In the genomic region with DNA sequence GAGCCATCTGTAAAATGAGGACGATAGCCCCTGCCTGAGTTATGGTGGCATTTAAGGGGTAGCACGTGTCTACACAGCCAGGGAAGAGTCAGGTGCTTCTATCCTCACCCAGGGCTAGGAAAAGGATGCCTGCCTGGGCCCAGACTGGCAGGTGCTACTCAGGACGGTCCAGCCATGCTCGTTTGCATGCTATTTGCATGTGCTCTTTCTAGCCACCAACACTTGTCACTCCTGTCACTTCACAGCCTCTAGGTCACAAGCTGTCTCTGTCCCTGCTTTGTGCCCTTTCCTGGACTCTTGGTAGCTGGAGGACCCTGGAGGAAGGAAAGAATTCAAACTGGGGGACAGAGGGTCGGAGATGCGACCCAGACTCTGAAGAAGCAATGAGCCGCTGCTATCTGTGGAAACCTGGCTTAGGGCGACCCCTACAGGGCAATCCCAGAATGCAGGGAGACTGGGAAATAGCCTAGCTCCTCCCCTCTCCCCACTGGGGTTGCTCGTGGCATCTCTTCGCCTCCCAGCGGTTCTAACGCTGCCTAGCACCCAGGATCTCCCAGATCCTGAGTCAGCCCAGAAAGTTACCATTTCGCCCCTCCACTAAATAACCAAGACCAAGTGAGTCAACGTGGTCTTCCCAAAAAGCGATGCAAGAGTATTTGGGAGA, we compare ENCODE assay signal across 9 mouse cellular contexts. TPM values are rescaled to one million over a fixed set of nuclear protein-coding genes. Genes with fewer than 3 reads are reported as not detected.
DNase-seq lines count a peak whose midpoint lies in the region; ATAC-seq and TF ChIP-seq lines count a peak whose summit lies in the region.
"Had no signal": no experiment of that assay in that cellular context is flagged by ENCODE, and none has a peak within 500 bp of the region (broad histone marks: within the 10 kb centered on the region; RNA-seq: fewer than 3 reads in every experiment).

No protein-coding gene starts in this region.

- TF ChIP-seq RAD21 in CH12.LX (IDR thresholded peaks at IDR 0.05; ENCODE audit: low read depth, low read length): peak; percentile 95

- TF ChIP-seq POLR2A in CH12.LX (IDR thresholded peaks at IDR 0.05; ENCODE audit: low read depth, low read length): no peak

- H3K9me3 ChIP-seq in CH12.LX (replicated peaks; ENCODE audit: low read length): no peaks in the 10 kb centered on the region
- H3K9me3 ChIP-seq in heart, postnatal 0 days (replicated peaks; ENCODE audit: control insufficient read depth, low read length): no peaks in the 10 kb centered on the region
- H3K9me3 ChIP-seq in lung, embryonic 14.5 days (ENCODE audit: low read depth, low read length): no peaks in the 10 kb centered on the region
- H3K9me3 ChIP-seq: limb, embryonic 12.5 days had no signal

- peaks cover 5 to 24% of the 10 kb centered on the region in 2 experiments; a peak in 3 of 4 replicates for H3K4me1 ChIP-seq in CH12.LX (ENCODE audit: control insufficient read depth in 1 of 2, insufficient read depth in 2 of 2)
- H3K4me1 ChIP-seq in heart, postnatal 0 days (ENCODE audit: control insufficient read depth, insufficient read depth): peaks cover 15% of the 10 kb centered on the region
- peaks cover 24% of the 10 kb centered on the region for H3K4me1 ChIP-seq in lung, embryonic 14.5 days (ENCODE audit: insufficient read depth)

- H3K36me3 ChIP-seq in CH12.LX (replicated peaks in 1 of 2; ENCODE audit: control insufficient read depth in 1 of 2, insufficient read depth in 1 of 2, low read length in 1 of 2): no peaks in the 10 kb centered on the region
- no peaks in the 10 kb centered on the region for H3K36me3 ChIP-seq in heart, postnatal 0 days (replicated peaks; ENCODE audit: control insufficient read depth, insufficient read depth, low read length)
- H3K36me3 ChIP-seq in lung, embryonic 14.5 days (ENCODE audit: insufficient read depth): no peaks in the 10 kb centered on the region
- H3K36me3 ChIP-seq: limb, embryonic 12.5 days had no signal

- H3K4me2 ChIP-seq in CH12.LX (ENCODE audit: insufficient read depth, low read depth, poor library complexity, severe bottlenecking): peak overlapping the region; percentile 70
- H3K4me2 ChIP-seq in heart, postnatal 0 days (ENCODE audit: low read depth, low read length): no peak overlapping the region
- no peak overlapping the region for H3K4me2 ChIP-seq in lung, embryonic 14.5 days
- H3K4me2 ChIP-seq: limb, embryonic 12.5 days had no signal

- H3K79me2 ChIP-seq in CH12.LX (replicated peaks; ENCODE audit: control insufficient read depth, extremely low read depth, insufficient read depth, poor library complexity, severe bottlenecking): no peaks in the 10 kb centered on the region

- peak; percentile 99 for TF ChIP-seq CTCF in CH12.LX (conservative IDR thresholded peaks at IDR 0.05 in 1 of 2, IDR thresholded peaks at IDR 0.05 in 1 of 2; ENCODE audit: low read depth in 2 of 2, low read length in 2 of 2)
- peak; percentile 97 for TF ChIP-seq CTCF in heart, postnatal 0 days (IDR thresholded peaks at IDR 0.05; ENCODE audit: low read depth)
- peak; percentile 98 for TF ChIP-seq CTCF in lung, embryonic 14.5 days (IDR thresholded peaks at IDR 0.05; ENCODE audit: low read depth)

- no peak overlapping the region for H3K4me3 ChIP-seq in CH12.LX (replicated peaks in 1 of 3; ENCODE audit: low read depth in 2 of 3, low read length in 2 of 3, poor library complexity in 1 of 3)
- H3K4me3 ChIP-seq in heart, postnatal 0 days (ENCODE audit: low read depth, low read length): no peak overlapping the region
- H3K4me3 ChIP-seq in lung, embryonic 14.5 days (ENCODE audit: low read depth, low read length): no peak overlapping the region
- H3K4me3 ChIP-seq: limb, embryonic 12.5 days had no signal

- ATAC-seq in erythroid progenitor cell, adult 5-6 weeks (replicated peaks; ENCODE audit: low FRiP score, poor library complexity, severe bottlenecking): peak; percentile 63
- ATAC-seq in heart, postnatal 0 days (ENCODE audit: insufficient read depth, low read depth): peak; percentile 45
- ATAC-seq in lung, embryonic 14.5 days (ENCODE audit: insufficient read depth): peak; percentile 15; the same call in 1 of the 2 replicates
- peak; percentile 64 for ATAC-seq in neutrophil, adult 5-6 weeks (ENCODE audit: extremely low read depth, insufficient number of reproducible peaks, low FRiP score, poor library complexity, severe bottlenecking)

- no peak overlapping the region for H3K27ac ChIP-seq in CH12.LX (ENCODE audit: insufficient read depth, low read depth)
- H3K27ac ChIP-seq in heart, postnatal 0 days (ENCODE audit: low read depth): no peak overlapping the region
- H3K27ac ChIP-seq in lung, embryonic 14.5 days (ENCODE audit: low read depth): no peak overlapping the region
- H3K27ac ChIP-seq: limb, embryonic 12.5 days had no signal

- 11% methylated on average over 15 of the region's 15 CpGs for WGBS in heart, postnatal 0 days
- 10% methylated on average over 15 of the region's 15 CpGs for WGBS in lung, embryonic 14.5 days

- dilution Hi-C loops in CH12.LX (cut with MboI; ENCODE audit: extremely low pct_ligation_motif_present, extremely low pct_unique_long_range_greater_than_20kb, low sequenced_read_pairs): no loop called here

- 0 out of 2 replicates have a peak, but pooled peaks have one; percentile 24 for TF ChIP-seq EP300 in CH12.LX (IDR thresholded peaks at IDR 0.05; ENCODE audit: low read length)
- no peak for TF ChIP-seq EP300 in heart, postnatal 0 days (IDR thresholded peaks at IDR 0.05; ENCODE audit: low read depth)

- peak; percentile 95 for DNase-seq in CH12.LX (ENCODE audit: extremely low read depth)
- DNase-seq in brain, adult 2 months (ENCODE audit: low read depth, low spot score): peak; percentile 91
- DNase-seq in heart, postnatal 0 days (ENCODE audit: low spot score): peak; percentile 91
- DNase-seq in kidney, postnatal 4 days: peak; percentile 97 to 99
- DNase-seq in lung, embryonic 14.5 days: peak; percentile 98
- DNase-seq in testis, postnatal 10 days (ENCODE audit: low spot score): peak; percentile 98

- in situ Hi-C loops in CH12.LX (cut with MboI; ENCODE audit: low pct_ligation_motif_present, low pct_unique_long_range_greater_than_20kb, low sequenced_read_pairs): loop anchor here (10.0 kb wide), 2 partner anchors 129 to 449 kb away; no protein-coding TSS in a partner anchor

- no peak overlapping the region for H3K9ac ChIP-seq in CH12.LX (ENCODE audit: insufficient read depth, low read depth)
- H3K9ac ChIP-seq in heart, postnatal 0 days (replicated peaks; ENCODE audit: low read depth, low read length): no peak overlapping the region
- H3K9ac ChIP-seq in lung, embryonic 14.5 days: no peak overlapping the region
- H3K9ac ChIP-seq: limb, embryonic 12.5 days had no signal

- H3K27me3 ChIP-seq in CH12.LX (replicated peaks): peaks cover 90% of the 10 kb centered on the region
- H3K27me3 ChIP-seq in heart, postnatal 0 days (ENCODE audit: control insufficient read depth, insufficient read depth, low read length): peaks cover 7% of the 10 kb centered on the region; the same call in 1 of the 2 replicates
- H3K27me3 ChIP-seq in lung, embryonic 14.5 days (ENCODE audit: insufficient read depth, low read length): no peaks in the 10 kb centered on the region

RNA-seq across cellular contexts. Expression of a gene that starts 19.5 kb away (rescaled TPM):
- total RNA-seq in CH12.LX (2012; rRNA removed): not detected in 2 replicates
- not detected in 2 replicates for total RNA-seq in CH12.LX (2014; rRNA removed)
- polyA plus RNA-seq in CH12.LX (2012; ENCODE audit: insufficient read length, low read depth): not detected in 2 replicates
- total RNA-seq in erythroid progenitor cell, adult 5-6 weeks (2015; ENCODE audit: low replicate concordance): not detected in 2 replicates
- total RNA-seq in erythroid progenitor cell, adult 5-6 weeks (2017; ENCODE audit: low replicate concordance): not detected in 2 replicates
- total RNA-seq in heart, postnatal 0 days (2014; rRNA removed; ENCODE audit: low replicate concordance): not detected in 2 replicates
- polyA plus RNA-seq in heart, postnatal 0 days (2015; fragmentation: Nextera tagmentation; extraction: Ambion mirVana): not detected in 2 replicates
- 0.05 TPM in 2 replicates for polyA plus RNA-seq in lung, embryonic 14.5 days (2014; fragmentation: Nextera tagmentation; extraction: Ambion mirVana)
- not detected in 2 replicates for total RNA-seq in neutrophil, adult 5-6 weeks (2017)
- polyA plus RNA-seq: limb, embryonic 12.5 days had no signal

RNA-seq across cellular contexts. Expression of a gene that starts 30.7 kb away (rescaled TPM):
- not detected in 2 replicates for total RNA-seq in CH12.LX (2012; rRNA removed)
- total RNA-seq in CH12.LX (2014; rRNA removed): not detected in 2 replicates
- not detected in 2 replicates for polyA plus RNA-seq in CH12.LX (2012; ENCODE audit: insufficient read length, low read depth)
- not detected in 2 replicates for total RNA-seq in erythroid progenitor cell, adult 5-6 weeks (2015; ENCODE audit: low replicate concordance)
- not detected in 2 replicates for total RNA-seq in erythroid progenitor cell, adult 5-6 weeks (2017; ENCODE audit: low replicate concordance)
- total RNA-seq in heart, postnatal 0 days (2014; rRNA removed; ENCODE audit: low replicate concordance): 19.0 and 110 TPM in 2 replicates
- 7.2 and 10.0 TPM in 2 replicates for polyA plus RNA-seq in heart, postnatal 0 days (2015; fragmentation: Nextera tagmentation; extraction: Ambion mirVana)
- 183 and 192 TPM in 2 replicates for polyA plus RNA-seq in lung, embryonic 14.5 days (2014; fragmentation: Nextera tagmentation; extraction: Ambion mirVana)
- total RNA-seq in neutrophil, adult 5-6 weeks (2017): not detected in 2 replicates

RNA-seq across cellular contexts. Expression of a gene that starts 33.4 kb away (rescaled TPM):
- not detected in 2 replicates for total RNA-seq in CH12.LX (2012; rRNA removed)
- not detected in 2 replicates for total RNA-seq in CH12.LX (2014; rRNA removed)
- not detected in 2 replicates for polyA plus RNA-seq in CH12.LX (2012; ENCODE audit: insufficient read length, low read depth)
- not detected in 2 replicates for total RNA-seq in erythroid progenitor cell, adult 5-6 weeks (2015; ENCODE audit: low replicate concordance)
- not detected in 2 replicates for total RNA-seq in erythroid progenitor cell, adult 5-6 weeks (2017; ENCODE audit: low replicate concordance)
- not detected in 2 replicates for total RNA-seq in heart, postnatal 0 days (2014; rRNA removed; ENCODE audit: low replicate concordance)
- 0.31 and 0.44 TPM in 2 replicates for polyA plus RNA-seq in heart, postnatal 0 days (2015; fragmentation: Nextera tagmentation; extraction: Ambion mirVana)
- 0.20 and 0.22 TPM in 2 replicates for polyA plus RNA-seq in lung, embryonic 14.5 days (2014; fragmentation: Nextera tagmentation; extraction: Ambion mirVana)
- not detected in 2 replicates for total RNA-seq in neutrophil, adult 5-6 weeks (2017)
- polyA plus RNA-seq: limb, embryonic 12.5 days had no signal

RNA-seq across cellular contexts. Expression of a gene that starts 49.0 kb away (rescaled TPM):
- not detected in 2 replicates for total RNA-seq in CH12.LX (2012; rRNA removed)
- not detected in 2 replicates for total RNA-seq in CH12.LX (2014; rRNA removed)
- not detected in 2 replicates for polyA plus RNA-seq in CH12.LX (2012; ENCODE audit: insufficient read length, low read depth)
- not detected in 2 replicates for total RNA-seq in erythroid progenitor cell, adult 5-6 weeks (2015; ENCODE audit: low replicate concordance)
- total RNA-seq in erythroid progenitor cell, adult 5-6 weeks (2017; ENCODE audit: low replicate concordance): not detected in 2 replicates
- 5.4 TPM in 1 of 2 replicates, not detected in the other for total RNA-seq in heart, postnatal 0 days (2014; rRNA removed; ENCODE audit: low replicate concordance)
- polyA plus RNA-seq in heart, postnatal 0 days (2015; fragmentation: Nextera tagmentation; extraction: Ambion mirVana): 0.12 TPM in 1 of 2 replicates, not detected in the other
- 0.97 and 1.3 TPM in 2 replicates for polyA plus RNA-seq in lung, embryonic 14.5 days (2014; fragmentation: Nextera tagmentation; extraction: Ambion mirVana)
- total RNA-seq in neutrophil, adult 5-6 weeks (2017): 0.86 and 2.8 TPM in 2 replicates
- polyA plus RNA-seq: limb, embryonic 12.5 days had no signal

RNA-seq across cellular contexts. Expression of a gene that starts 54.4 kb away (rescaled TPM):
- 0.13 and 0.21 TPM in 2 replicates for total RNA-seq in CH12.LX (2012; rRNA removed)
- total RNA-seq in CH12.LX (2014; rRNA removed): not detected in 2 replicates
- polyA plus RNA-seq in CH12.LX (2012; ENCODE audit: insufficient read length, low read depth): not detected in 2 replicates
- total RNA-seq in erythroid progenitor cell, adult 5-6 weeks (2015; ENCODE audit: low replicate concordance): 1.7 TPM in 1 of 2 replicates, not detected in the other
- total RNA-seq in erythroid progenitor cell, adult 5-6 weeks (2017; ENCODE audit: low replicate concordance): 0.26 TPM in 1 of 2 replicates, not detected in the other
- total RNA-seq in heart, postnatal 0 days (2014; rRNA removed; ENCODE audit: low replicate concordance): 12.9 and 75.9 TPM in 2 replicates
- 15.0 and 15.3 TPM in 2 replicates for polyA plus RNA-seq in heart, postnatal 0 days (2015; fragmentation: Nextera tagmentation; extraction: Ambion mirVana)
- 148 TPM in 2 replicates for polyA plus RNA-seq in lung, embryonic 14.5 days (2014; fragmentation: Nextera tagmentation; extraction: Ambion mirVana)
- 0.37 and 1.0 TPM in 2 replicates for total RNA-seq in neutrophil, adult 5-6 weeks (2017)

Comparison
In these comparisons a context has a peak if more than half of its experiments do, and no peak if none do; other contexts are left out.
1. RNA of a gene that starts 30.7 kb away (total RNA-seq): 19.0 to 110 TPM in heart, postnatal 0 days; not detected in neutrophil, adult 5-6 weeks, not detected in CH12.LX and not detected in erythroid progenitor cell, adult 5-6 weeks; every median in the first group is over 10 times any median in the second.
2. Peak in every context shown above with its lines, with median percentiles within 50 percentile points of each other: DNase-seq, CTCF ChIP-seq and ATAC-seq.